Mouse (Mus musculus): ENCODE results near the gene Ttc29.

- no peak for TF ChIP-seq CTCF (IDR thresholded peaks at IDR 0.05; ENCODE audit: borderline replicate concordance, control insufficient read depth, extremely low read depth, insufficient read depth, low read length, poor library complexity)
- TF ChIP-seq POLR2A (IDR thresholded peaks at IDR 0.05; ENCODE audit: control insufficient read depth, extremely low read depth, insufficient read depth, low read length, poor library complexity): no peak
Observed at GRCm38 (mm10) chr8:78432451-78432850, 219.4 kb downstream of the Ttc29 start.

Measured in thymus, adult 2 months (tissue).